Mouse (Mus musculus) CD4-positive, CD25-positive, alpha-beta regulatory T cell, adult 9 weeks (primary cell): Measurements from ENCODE around the gene Chrna9. TPM values are rescaled to one million over a fixed set of nuclear protein-coding genes. Genes with fewer than 3 reads are reported as not detected.

Source experiments
- polyA plus RNA-seq: library from polyadenylated mRNA; unstranded; fragments of 100-300 nt; shearing (Covaris generic); gene quantifications from one replicate; pipeline ENCODE4 v1.2.1, GENCODE M21; 2017

Gene Chrna9
- polyA plus RNA-seq = 0.86 TPM

GRCm38 (mm10) chr5:65934783-65935182, at the start of gene Chrna9:
Gene Chrna9 (plus strand): TSS chr5:65934921.

DNA sequence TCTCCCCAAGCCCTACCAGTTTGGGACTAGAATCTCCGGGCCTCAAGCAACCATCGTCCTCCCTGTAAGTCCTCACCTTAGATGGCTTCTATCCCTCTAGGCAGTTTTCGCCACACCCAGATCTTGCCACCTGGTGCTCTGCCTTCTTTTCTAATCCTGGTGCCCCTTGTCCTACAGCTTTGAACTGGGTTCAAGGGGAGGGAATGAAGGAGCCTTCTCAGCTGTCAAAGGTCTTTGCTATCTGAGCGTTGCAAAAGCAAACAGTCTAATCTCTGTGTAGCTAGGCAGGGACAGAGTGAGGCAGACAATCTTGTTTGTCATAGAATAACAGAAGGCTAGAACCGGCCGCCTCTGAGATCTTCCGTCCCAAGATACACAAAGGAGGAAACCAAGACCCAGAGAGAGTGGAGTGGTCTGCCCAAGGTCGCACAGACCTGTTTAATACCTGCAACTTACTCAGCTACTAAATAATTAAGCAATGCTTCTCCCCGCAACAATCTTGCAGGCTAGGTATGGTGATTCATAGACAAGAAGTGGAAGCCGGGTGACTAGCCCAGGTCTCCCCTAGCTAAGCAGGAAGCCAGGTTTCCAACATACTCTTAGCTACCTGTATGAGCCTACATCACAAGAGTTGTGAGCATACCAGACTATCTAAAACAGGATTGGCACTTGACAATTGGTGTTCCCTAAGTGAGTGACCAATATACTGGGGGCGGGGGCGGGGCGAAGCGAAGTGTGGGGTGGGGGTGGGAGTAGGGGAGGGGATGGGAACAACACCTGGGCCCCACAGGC, 69.6 kb downstream of the Chrna9 start, which contains the start of gene 9130230L23Rik:
Gene 9130230L23Rik (minus strand): TSS at position 152 of the 792 bp plus-strand sequence.

Other genes with a start within 250 kb of the Chrna9 start
- gene Pds5a, start 236.6 kb upstream of the Chrna9 start, polyA plus RNA-seq = 36.2 TPM
- 10.5 TPM for gene N4bp2, start 171.4 kb upstream of the Chrna9 start, polyA plus RNA-seq
- 465 TPM for gene Rhoh, start 73.7 kb upstream of the Chrna9 start, polyA plus RNA-seq
- gene 9130230L23Rik, start 69.4 kb downstream of the Chrna9 start, polyA plus RNA-seq = not detected
- 0.11 TPM for gene Rbm47, start 238.2 kb downstream of the Chrna9 start, polyA plus RNA-seq